Mouse (Mus musculus) layer of hippocampus, adult 9-10 months (tissue): ENCODE data around the gene Cit.

Experiments
- DNase-seq: peaks from one replicate; pipeline ENCODE4 v3.0.0; 2022; ENCODE audit warnings: low spot score

The Cit gene

GRCm38 (mm10) chr5:116039706-116040105, 194.6 kb downstream of the Cit start:
- DNase-seq = no peak

- no peak for DNase-seq
These were observed 197.2 kb downstream of the Cit start for GRCm38 (mm10) chr5:116042241-116042640.

GRCm38 (mm10) chr5:116045581-116045980, 200.5 kb downstream of the Cit start:
- no peak for DNase-seq

GRCm38 (mm10) chr5:116046246-116046645, 201.2 kb downstream of the Cit start:
- no peak for DNase-seq

- DNase-seq = no peak
These were observed 203.2 kb downstream of the Cit start for GRCm38 (mm10) chr5:116048321-116048720.

- no peak for DNase-seq
These were observed 204.7 kb downstream of the Cit start for GRCm38 (mm10) chr5:116049821-116050220.

DNA sequence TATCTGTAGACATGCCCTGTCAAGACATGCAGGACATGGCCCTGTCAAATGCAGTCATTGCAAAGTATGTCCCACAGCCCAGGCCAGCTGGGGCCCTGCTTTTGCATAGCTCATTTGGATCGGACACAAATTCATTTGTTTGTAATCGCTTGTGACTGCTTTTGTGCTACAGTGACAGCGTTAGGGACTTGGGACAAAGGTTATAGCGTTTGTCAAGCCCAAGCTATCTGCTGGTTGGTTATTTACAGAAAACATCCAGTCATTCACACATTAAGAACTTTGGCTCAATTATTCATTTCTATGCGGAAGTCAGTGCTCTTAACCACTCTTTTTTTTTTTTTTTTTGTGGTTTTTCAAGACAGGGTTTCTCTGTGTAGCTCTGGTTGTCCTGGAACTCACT, 207.1 kb downstream of the Cit start:
- DNase-seq = no peak

DNA sequence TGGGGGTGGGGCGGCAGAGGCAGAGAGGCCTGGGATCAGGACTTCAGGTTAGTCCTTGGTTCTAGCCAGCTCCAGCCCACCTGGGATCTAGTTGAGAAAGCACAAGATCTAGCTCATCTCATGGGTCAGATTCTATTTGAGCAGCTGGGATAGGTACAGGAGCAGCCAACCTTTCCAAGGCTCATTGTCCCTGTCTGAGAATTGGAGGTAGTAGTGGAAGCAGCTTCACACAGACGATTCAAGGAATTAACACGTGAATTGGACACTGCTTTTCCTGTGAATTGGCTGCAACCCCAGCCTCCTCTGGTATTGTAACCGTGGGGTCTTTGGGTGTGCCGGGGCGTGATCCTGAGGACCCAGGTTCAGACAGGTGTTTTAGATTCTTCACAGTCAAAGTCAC, 207.7 kb downstream of the Cit start:
- DNase-seq = no peak
